Mouse (Mus musculus): Measurements from ENCODE around the gene Grb14. TPM values are rescaled to one million over a fixed set of nuclear protein-coding genes. Genes with fewer than 3 reads are reported as not detected.

Gene Grb14
- polyA plus RNA-seq, 1 experiment: 0.03 TPM

DNA sequence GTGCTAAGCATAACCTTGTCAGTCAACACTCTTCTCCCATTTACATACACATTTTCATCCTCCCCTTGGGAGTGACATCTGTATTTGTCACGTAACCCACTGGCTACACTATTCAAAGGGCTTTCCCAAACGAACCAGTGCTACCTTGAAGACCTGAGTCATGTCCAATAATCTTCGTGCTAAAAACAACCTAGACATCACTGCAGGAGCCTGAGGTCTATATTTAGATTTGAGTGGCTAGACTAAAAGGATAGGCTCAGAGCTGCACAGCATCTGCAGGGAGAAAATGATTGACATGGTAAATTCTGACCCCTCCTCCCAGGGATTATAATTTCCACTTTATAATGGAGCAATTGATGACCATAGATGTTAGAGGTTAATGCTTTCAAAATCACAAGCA lies 37.0 kb downstream of the Grb14 start:
- peaks cover 7% of the 10 kb centered on the region for H3K9me3 ChIP-seq
- H3K4me3 ChIP-seq (replicated peaks): no peak overlapping the region
- H3K4me1 ChIP-seq: no peaks in the 10 kb centered on the region
- TF ChIP-seq GATA1 (IDR thresholded peaks at IDR 0.05; ENCODE audit: borderline replicate concordance, low read length): no peak
- H3K27me3 ChIP-seq (replicated peaks): no peaks in the 10 kb centered on the region
- no peaks in the 10 kb centered on the region for H3K36me3 ChIP-seq (replicated peaks; ENCODE audit: low read length)

DNA sequence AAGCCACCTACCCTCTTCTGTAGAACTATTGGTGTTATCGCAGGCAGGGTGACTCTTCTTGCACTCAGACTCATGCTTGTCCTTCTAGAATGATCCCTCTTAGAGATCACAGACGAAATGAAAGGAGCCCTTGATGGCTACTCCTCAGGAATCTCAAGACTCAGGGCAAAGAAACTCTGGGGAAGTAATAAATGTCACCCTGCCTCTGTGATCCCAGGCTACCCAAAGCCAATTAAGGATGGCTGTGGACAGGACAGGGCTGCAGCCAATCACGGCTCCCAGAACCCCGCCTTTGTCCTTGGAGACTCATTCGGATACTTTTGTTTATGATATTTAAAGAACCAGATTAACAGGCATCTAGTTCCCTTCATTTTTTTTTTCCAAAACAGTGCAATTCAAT lies 49.2 kb downstream of the Grb14 start:
- TF ChIP-seq FLI1 (IDR thresholded peaks at IDR 0.05; ENCODE audit: low read length) (no peak), GATA1 (IDR thresholded peaks at IDR 0.05; ENCODE audit: borderline replicate concordance, low read length) (no peak)
- H3K4me1 ChIP-seq: no peaks in the 10 kb centered on the region
- H3K4me3 ChIP-seq (replicated peaks): no peak overlapping the region

GRCm38 (mm10) chr2:64974549-64974948 lies 50.2 kb downstream of the Grb14 start:
- H3K36me3 ChIP-seq (replicated peaks; ENCODE audit: low read length): no peaks in the 10 kb centered on the region
- no peaks in the 10 kb centered on the region for H3K4me1 ChIP-seq
- no peak for TF ChIP-seq FLI1 (IDR thresholded peaks at IDR 0.05; ENCODE audit: low read length)
- no peak for TF ChIP-seq GATA1 (IDR thresholded peaks at IDR 0.05; ENCODE audit: borderline replicate concordance, low read length)
- no peak overlapping the region for H3K4me3 ChIP-seq (replicated peaks)
- peaks cover 3% of the 10 kb centered on the region; the same call in 1 of the 2 replicates for H3K9me3 ChIP-seq
- no peaks in the 10 kb centered on the region for H3K27me3 ChIP-seq (replicated peaks)

More for the DNA sequence above, 49.2 kb downstream of the Grb14 start:
- H3K9me3 ChIP-seq: peaks cover 3% of the 10 kb centered on the region; the same call in 1 of the 2 replicates
- H3K27me3 ChIP-seq (replicated peaks): no peaks in the 10 kb centered on the region
- H3K36me3 ChIP-seq (replicated peaks; ENCODE audit: low read length): no peaks in the 10 kb centered on the region

DNA sequence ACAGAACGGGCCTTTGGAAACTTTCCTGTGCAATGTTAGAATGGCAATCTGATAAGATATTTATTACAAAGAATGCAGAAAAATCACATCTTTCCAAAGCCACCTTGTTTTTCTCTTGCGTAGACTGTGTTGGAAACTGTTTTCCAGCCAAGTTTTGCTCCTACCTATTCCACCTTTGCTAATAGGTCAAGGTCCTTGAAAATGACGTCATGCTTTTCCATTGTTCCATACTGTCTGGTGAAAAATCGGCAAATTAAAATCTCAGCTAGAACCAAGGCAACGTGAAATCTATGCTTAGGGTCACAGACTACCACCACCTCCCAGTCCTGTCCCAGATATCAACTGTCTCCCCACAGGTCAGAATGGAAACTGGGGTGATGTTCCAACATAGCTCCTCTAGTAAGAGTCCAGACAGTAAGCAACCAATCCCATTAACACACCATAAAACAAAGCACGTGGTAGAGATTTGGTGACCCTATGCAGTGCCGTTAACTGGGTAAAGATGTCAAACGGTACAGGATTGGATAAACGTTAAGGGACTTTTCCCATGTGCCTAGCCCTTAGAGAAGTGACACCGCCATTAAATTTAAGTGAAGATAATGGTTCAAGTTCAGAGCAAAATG lies 50.9 kb downstream of the Grb14 start:
- H3K27me3 ChIP-seq (replicated peaks): no peaks in the 10 kb centered on the region
- H3K9me3 ChIP-seq: peaks cover 3% of the 10 kb centered on the region; the same call in 1 of the 2 replicates
- no peaks in the 10 kb centered on the region for H3K36me3 ChIP-seq (replicated peaks; ENCODE audit: low read length)
- no peak overlapping the region for H3K4me3 ChIP-seq (replicated peaks)
- H3K4me1 ChIP-seq: no peaks in the 10 kb centered on the region
- TF ChIP-seq GATA1 (IDR thresholded peaks at IDR 0.05; ENCODE audit: borderline replicate concordance, low read length): no peak
- TF ChIP-seq FLI1 (IDR thresholded peaks at IDR 0.05; ENCODE audit: low read length): no peak

DNA sequence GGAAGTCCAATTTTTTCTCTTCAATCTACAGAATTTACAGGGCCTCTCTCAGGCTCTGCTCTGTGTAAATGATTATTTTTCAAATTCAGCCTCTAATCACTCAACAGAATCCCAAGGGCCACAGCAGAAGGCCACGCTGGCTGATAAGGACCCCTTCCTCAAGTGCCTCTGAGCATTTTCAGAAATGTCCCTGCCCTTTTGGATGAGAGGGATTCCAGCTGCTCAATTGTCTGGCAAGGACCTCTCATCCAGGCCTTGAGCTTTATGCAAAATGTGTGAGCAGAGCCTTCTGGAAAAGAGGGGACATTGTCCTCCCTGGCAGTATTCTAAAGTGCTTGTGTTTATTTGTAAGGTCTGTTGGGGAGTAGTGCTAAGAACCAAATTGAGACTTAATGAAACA lies 51.7 kb downstream of the Grb14 start:
- H3K4me1 ChIP-seq: no peaks in the 10 kb centered on the region
- peaks cover 3% of the 10 kb centered on the region; the same call in 1 of the 2 replicates for H3K9me3 ChIP-seq
- H3K27me3 ChIP-seq (replicated peaks): no peaks in the 10 kb centered on the region
- no peaks in the 10 kb centered on the region for H3K36me3 ChIP-seq (replicated peaks; ENCODE audit: low read length)
- no peak for TF ChIP-seq GATA1 (IDR thresholded peaks at IDR 0.05; ENCODE audit: borderline replicate concordance, low read length)
- TF ChIP-seq FLI1 (IDR thresholded peaks at IDR 0.05; ENCODE audit: low read length): no peak
- H3K4me3 ChIP-seq (replicated peaks): no peak overlapping the region

GRCm38 (mm10) chr2:64971828-64972227 lies 53.0 kb downstream of the Grb14 start:
- no peak overlapping the region for H3K4me3 ChIP-seq (replicated peaks)
- no peak for TF ChIP-seq GATA1 (IDR thresholded peaks at IDR 0.05; ENCODE audit: borderline replicate concordance, low read length)
- no peak for TF ChIP-seq FLI1 (IDR thresholded peaks at IDR 0.05; ENCODE audit: low read length)
- H3K36me3 ChIP-seq (replicated peaks; ENCODE audit: low read length): no peaks in the 10 kb centered on the region

DNA sequence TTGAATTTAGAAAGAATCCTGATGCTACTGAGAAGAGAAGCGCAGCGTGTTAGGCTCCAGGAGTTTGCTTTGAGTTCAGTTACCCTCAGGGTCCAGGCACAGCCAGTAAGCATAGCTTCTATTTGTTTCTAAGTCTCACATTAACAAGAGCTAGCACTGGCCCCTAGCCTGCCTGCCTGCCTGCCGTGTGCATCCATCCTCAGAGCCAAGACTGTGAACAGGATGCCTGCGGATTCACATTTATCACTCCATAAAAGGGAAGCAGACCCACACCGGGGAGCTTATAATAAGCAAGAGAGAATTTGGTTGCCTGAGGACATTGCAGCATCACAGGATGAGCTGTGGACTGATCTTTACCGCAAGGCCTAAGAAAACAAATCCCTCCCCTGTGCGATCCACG lies 53.8 kb downstream of the Grb14 start:
- H3K9me3 ChIP-seq: peaks cover 3% of the 10 kb centered on the region; the same call in 1 of the 2 replicates
- no peaks in the 10 kb centered on the region for H3K36me3 ChIP-seq (replicated peaks; ENCODE audit: low read length)
- H3K27me3 ChIP-seq (replicated peaks): no peaks in the 10 kb centered on the region
- no peak overlapping the region for H3K4me3 ChIP-seq (replicated peaks)
- no peaks in the 10 kb centered on the region for H3K4me1 ChIP-seq
- TF ChIP-seq GATA1 (IDR thresholded peaks at IDR 0.05; ENCODE audit: borderline replicate concordance, low read length) (no peak), FLI1 (IDR thresholded peaks at IDR 0.05; ENCODE audit: low read length) (no peak)

More at GRCm38 (mm10) chr2:64971828-64972227, 53.0 kb downstream of the Grb14 start:
- peaks cover 3% of the 10 kb centered on the region; the same call in 1 of the 2 replicates for H3K9me3 ChIP-seq
- no peaks in the 10 kb centered on the region for H3K27me3 ChIP-seq (replicated peaks)
- no peaks in the 10 kb centered on the region for H3K4me1 ChIP-seq

GRCm38 (mm10) chr2:64966893-64967444 lies 57.8 kb downstream of the Grb14 start:
- TF ChIP-seq GATA1 (IDR thresholded peaks at IDR 0.05; ENCODE audit: borderline replicate concordance, low read length) (no peak), FLI1 (IDR thresholded peaks at IDR 0.05; ENCODE audit: low read length) (no peak)
- H3K4me1 ChIP-seq: no peaks in the 10 kb centered on the region
- no peak overlapping the region for H3K4me3 ChIP-seq (replicated peaks)
- H3K36me3 ChIP-seq (replicated peaks; ENCODE audit: low read length): no peaks in the 10 kb centered on the region
- H3K27me3 ChIP-seq (replicated peaks): no peaks in the 10 kb centered on the region
- no peaks in the 10 kb centered on the region for H3K9me3 ChIP-seq

- Histone ChIP-seq H3K36me3 (replicated peaks; ENCODE audit: low read length) (no peaks in the 10 kb centered on the region), H3K4me1 (no peaks in the 10 kb centered on the region), H3K27me3 (replicated peaks) (no peaks in the 10 kb centered on the region), H3K4me3 (replicated peaks) (no peak overlapping the region), H3K9me3 (no peaks in the 10 kb centered on the region)
- no peak for TF ChIP-seq FLI1 (IDR thresholded peaks at IDR 0.05; ENCODE audit: low read length)
- no peak for TF ChIP-seq GATA1 (IDR thresholded peaks at IDR 0.05; ENCODE audit: borderline replicate concordance, low read length)
Observed at GRCm38 (mm10) chr2:64966323-64966722, 58.5 kb downstream of the Grb14 start.

GRCm38 (mm10) chr2:64965227-64965864 lies 59.4 kb downstream of the Grb14 start:
- Histone ChIP-seq H3K9me3 (no peaks in the 10 kb centered on the region), H3K4me3 (replicated peaks) (no peak overlapping the region), H3K27me3 (replicated peaks) (no peaks in the 10 kb centered on the region), H3K36me3 (replicated peaks; ENCODE audit: low read length) (no peaks in the 10 kb centered on the region), H3K4me1 (no peaks in the 10 kb centered on the region)
- TF ChIP-seq FLI1 (IDR thresholded peaks at IDR 0.05; ENCODE audit: low read length): no peak
- TF ChIP-seq GATA1 (IDR thresholded peaks at IDR 0.05; ENCODE audit: borderline replicate concordance, low read length): no peak

Measured in megakaryocyte, embryonic 14.5 days (primary cell).